Mouse (Mus musculus) cerebellum, postnatal 36 days (tissue): ENCODE data around the gene Zp3r.
A peak's percentile ranks its signal among the peaks of the same experiment; 100 is the strongest.
"Not testable (repeated sequence)": the region's sequence is repeated elsewhere in the genome, so short reads cannot be mapped to it uniquely, and the experiment has no call there.

Experiments used
- DNase-seq, 2 experiments: peaks; one replicate each; pipeline ENCODE4 v3.0.0; 2021 to 2022; ENCODE audit warnings: mixed read lengths in 2 of 2

Gene Zp3r

DNA sequence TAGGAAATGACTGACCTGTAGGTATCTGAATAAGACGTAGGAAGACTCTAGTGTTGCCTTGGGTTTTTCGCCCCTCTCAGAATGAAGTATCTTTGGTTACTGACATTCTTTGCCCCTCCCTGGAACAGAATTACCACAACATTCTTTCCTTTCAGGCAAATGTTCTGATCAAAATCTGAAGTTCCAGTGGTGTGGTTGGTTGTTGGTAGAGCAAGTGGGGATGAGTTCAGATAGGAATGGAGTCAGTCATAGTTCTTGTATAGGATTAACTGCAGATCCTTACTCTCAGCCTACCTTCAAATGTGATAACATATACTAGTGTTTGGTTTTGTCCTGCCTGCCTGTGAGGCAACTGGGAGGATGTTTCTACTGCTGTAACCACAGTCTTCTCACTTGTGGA, at the start of gene Zp3r:
Gene Zp3r, minus strand, starts transcription at position 101 of the 400 bp plus-strand sequence.
- DNase-seq, result no peak

DNA sequence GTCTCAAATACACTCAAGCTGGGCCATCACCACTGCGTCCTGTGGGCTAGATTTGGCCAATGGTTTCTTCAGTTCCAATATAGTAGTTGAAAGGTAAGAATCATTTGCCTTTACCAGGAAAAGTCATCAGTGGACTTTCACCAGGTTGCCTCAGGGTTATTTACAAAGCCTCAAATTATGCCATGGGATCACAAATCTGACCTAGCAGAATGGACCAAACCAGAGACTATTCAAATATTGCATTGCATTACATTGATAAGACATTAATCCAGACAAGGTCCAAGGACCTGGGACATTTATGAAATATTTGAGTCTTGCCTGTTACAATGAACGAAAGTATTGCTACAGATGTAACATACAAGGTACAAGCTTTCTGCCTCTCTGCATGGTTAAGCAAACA, 49.1 kb upstream of the Zp3r start:
- no peak for DNase-seq

DNA sequence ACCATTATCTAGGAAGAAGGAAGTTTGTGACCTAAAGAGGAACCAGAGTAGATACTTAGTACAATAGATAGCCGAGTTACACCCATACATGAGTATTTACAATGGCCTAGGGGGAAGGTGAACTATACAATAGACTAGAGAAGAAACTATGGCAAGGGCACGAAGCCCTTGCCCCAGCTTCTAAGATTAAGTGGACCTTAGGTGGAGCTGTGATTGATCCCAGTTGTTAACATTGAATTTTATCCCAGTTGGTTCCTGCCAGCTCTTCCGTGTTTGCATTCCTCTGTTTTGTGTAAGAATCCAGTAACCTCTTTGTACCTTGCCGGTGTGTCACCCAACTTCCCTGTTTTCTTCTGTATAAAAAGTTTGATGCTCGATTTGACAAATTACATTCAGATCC, 34.2 kb upstream of the Zp3r start:
- DNase-seq, result not testable (repeated sequence)

DNA sequence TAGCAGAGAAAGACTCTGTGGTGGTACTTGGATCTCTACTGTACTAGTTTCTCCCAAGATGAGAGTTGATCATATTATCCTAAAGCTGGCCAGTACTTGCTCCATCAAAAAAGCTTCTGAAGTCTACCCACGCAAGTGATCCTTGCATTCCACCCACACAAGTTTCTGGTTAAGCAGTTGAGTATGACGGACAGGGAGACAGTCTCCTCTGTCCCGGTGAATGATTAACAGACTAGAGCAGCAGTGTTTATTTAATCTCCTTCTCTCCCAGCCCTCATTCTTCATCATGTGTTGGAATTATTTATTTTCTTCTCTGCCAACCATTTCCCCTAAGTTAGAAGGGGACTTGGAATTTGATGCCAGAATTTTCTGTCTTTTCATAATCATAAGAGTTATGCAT, 32.0 kb upstream of the Zp3r start, which contains the start of gene C4bp:
Gene C4bp, minus strand, starts transcription at position 179 of the 400 bp plus-strand sequence.
- no peak for DNase-seq

DNA sequence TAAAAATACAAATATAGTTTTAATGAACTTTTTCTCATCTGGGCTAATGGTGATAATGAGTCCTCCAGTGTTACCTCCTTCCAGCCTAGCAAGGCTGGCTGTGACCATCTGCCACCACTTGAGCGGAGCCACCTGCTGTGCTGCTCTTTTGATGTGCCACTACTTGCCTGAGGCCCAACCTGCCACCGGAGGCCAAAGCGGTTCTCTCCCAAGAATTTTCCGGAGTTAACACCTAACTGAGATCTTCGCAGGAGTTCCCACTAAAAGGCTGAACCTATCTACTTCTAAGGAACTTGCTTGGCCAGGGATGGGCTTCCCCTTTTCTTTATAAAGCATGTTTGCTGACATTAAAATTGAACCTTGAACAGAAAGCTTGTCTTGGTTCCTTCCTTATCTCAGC, 30.2 kb upstream of the Zp3r start:
- DNase-seq, result peak; percentile 7 to 24

DNA sequence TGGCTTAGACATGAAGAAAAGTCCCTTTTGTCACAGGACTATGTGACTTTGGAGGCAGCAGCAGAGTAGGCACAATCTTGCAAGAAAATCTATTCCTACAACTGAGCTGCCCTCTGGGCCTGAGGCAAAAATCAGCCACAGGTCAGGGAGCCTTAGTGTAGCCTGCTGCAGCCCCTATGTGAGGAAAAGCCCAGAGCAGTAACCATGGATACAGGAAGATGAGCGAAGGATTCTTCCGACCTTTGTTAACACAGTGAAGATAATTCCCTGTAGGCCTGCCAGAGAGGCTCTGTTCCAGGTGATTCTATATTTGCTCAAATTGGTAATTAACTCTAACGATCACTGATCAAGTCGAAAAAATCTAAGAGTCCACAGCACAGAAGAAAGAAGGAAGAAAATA, 14.7 kb upstream of the Zp3r start:
- no peak for DNase-seq

DNA sequence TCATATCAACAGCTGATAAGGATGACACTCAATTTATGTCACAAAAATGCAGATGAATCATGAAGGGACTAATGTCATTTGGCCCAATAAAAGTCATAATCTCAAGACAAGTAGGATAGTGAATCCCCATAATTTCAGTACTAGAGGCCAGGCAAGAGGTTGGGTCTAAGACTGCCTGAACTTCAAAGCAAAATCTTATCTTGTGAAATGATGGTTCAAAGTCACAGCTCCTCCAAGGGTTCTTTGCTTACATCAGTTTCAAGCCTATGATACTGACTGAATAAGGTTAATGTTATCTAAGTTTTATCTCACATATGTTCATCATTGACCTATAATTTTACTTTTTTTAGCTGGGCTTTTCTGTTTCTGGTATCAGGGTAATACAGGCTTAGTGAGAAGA, 11.5 kb upstream of the Zp3r start:
- DNase-seq, result no peak

DNA sequence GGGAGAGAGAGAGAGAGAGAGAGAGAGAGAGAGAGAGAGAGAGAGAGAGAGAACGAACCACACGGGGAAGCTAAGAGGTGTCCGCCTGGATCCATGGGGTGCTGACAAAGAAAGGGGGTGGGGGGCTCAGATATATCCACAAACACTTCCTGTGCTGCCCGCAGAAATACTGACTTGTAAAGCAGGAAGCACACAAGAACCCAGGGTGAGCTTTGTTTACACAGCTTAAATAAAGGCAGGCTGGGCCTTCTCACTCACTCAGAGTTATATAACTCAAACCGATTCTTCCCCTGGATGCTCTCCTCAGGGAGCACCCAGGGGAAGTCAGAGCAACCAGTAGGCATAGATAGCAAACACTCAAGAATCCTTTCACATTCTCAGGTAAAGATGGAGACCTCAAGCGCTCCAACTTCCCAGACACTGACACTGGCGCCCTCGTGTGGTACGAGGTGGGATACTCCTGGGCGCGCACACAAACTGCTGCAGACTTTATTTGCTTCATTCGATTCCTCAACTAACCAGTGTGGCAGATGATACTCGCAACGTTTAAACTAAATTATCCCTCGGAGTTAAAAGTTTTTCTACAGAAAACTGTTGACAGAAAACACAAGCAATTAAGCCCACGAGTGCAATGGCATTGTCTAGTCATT, 4.5 kb upstream of the Zp3r start:
- peak; percentile 20 to 31 for DNase-seq

DNA sequence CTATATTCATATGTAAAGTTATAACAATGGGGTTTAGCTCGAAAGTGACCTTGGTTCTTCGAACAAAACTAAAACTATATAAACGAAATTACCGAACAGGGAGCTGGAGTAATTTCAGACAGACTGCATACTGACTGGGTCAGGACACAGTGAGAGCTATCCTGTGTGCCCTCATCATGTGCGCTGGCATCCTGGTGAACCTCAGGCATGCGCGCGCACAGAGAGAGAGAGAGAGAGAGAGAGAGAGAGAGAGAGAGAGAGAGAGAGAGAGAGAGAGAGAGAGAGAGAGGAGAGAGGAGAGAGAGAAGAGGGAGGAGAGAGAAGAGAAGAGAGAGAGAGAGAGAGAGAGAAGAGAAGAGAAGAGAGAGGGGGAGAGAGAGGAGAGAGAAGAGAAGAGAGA, 3.9 kb upstream of the Zp3r start:
- DNase-seq, result no peak

DNA sequence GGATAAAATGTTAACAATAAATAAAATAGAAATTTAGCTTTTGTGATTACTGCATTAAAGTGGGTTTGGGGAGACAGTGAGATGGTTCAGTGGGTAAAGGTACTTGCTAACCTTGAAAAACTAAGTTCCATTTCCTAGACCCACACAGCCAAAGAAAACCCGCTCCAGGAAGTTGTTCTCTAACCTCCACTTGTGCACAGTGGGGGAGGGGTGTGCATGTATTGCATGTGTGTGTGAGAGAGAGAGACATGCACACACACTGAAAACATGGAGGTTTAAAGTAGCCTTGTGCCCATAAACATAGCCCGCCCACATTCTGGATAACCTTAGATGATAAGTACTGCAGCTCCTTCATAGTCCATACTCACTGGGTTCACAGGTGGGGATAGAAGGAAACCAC, 33.1 kb downstream of the Zp3r start:
- DNase-seq, result no peak

DNA sequence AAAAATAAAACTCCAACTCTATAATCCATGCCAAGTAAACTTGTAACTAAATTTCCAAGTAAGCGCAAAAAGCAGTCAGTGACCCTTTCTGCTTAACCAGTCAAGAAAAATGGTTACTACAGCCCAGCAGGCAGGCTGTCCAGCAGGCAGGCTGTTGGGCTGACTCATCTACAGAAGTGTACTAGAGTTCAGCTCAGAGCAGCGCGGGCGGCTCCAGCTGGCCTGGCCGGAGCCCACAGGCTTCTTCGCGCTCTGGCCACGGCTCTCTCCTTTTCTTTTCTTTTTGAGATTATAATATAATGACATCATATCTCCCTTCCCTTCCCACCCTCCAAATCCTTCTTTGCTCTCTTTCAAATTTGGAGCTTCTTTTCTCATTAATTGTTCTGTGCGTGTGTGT, 40.8 kb downstream of the Zp3r start:
- no peak for DNase-seq

DNA sequence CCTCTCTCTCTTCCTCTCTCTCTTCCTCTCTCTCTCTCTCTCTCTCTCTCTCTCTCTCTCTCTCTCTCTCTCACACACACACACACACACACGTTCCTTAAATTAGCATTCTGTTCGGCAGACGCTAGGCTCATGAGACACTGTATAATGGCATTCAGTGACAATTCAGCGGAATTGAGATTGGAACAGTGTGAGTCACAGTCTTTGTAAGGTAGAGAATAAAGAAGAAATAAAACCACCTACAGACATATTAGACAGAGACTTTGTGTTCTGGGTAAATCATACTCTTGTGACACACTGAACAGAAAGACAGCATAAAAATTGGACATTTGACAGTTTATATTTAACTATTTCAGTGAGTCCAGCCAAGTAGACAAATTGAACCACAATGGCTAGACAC, 53.0 kb downstream of the Zp3r start:
- no peak for DNase-seq

DNA sequence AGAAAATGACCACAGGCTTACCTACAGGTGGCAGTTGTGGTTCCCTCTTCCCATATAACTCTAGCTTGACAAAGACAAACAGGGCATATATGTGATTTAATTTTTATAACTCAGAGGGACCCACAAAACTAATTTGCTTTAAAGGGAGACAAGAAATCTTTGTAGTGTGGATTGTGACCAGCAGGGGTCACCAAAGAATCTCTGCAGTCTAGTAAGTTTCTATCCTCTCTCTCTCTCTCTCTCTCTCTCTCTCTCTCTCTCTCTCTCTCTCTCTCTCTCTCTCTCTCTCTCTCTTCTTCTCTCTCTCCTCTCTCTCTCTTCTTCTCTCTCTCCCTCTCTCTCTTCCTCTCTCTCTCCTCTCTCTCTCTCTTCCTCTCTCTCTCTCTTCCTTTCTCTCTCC, 53.5 kb downstream of the Zp3r start:
- DNase-seq, result peak; percentile 5 to 15

DNA sequence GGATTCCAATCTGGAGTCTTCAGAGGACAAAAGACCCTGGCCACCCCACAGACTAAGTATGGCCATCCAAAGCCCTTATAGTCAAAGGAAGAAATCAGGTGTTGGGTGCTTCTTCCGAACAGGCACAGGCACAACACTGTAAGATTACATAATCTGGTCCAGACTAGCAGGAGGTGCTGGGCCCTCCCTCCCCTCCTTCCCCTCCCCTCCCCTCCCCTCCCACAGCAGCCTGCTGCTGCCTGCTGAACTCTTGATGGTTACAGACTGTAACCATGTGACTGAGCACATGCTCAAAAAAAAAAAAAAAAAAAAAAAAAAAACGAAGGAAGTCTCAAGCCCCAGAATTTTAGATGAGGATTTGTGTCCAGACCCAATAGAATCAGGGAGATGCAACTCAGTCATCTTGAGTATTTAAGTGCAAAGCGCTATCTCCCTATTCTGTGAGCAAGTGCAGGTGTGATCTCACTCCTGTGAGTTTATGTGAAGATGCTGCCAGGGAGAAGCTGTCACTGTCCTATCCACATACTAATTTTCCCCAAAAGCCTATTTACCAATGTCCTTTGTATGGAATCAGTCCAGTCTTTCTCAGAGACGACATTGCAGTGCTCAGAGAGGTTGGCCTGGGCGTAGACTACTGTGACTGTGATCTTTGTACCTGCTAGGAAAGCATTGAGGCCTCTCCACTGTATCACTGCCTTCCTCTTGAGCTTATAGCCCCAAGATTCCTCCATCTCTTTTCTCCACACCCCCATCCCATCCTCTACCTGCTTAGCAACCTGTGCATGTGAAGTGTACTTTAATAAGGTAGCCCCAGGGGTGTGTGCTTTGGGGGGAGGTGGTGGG, 77.8 kb downstream of the Zp3r start:
- DNase-seq, result no peak

DNA sequence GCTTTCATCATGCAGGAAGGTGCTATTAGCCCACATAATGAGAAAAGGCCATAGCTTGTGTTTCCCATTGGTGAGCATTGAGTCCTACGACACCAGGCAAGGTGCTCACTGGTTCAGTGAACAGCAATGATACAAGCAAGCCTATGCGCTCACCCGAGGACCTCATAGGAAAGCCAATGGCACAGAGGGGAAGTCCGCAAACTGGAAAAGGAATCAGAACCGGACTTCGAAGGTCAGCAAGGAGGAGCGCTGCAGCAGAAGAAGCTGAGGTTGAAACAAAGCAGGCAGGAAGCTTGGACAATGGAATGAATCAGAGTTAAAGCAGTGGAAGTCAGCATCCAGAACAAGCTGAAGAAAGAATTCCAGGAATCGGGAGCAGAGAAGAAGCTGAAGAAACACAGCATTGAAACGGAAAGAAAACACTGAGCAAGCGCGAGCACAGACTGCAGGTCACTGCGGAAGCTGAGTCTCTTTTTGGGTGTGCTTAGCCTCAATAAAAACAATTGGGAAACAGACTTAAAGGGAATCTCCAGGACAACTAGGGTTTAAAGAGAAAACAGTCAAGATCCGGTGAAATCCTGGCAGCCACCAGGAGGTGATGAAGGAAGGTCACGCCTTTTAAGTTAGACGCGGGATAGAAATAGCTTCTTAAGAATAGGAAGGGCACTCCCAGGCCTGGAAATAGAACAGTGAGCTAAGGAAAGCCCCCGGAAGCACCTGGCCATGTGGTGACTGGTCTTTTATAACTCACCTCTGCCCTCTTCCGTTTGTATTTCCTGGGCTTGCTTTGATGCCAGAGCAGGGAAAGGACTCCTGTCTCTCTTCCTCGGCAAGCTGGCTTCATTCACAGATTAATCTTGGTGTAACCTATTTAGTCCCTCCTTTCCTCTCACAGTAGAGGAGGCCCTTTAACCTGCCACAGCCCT, 78.9 kb downstream of the Zp3r start:
- DNase-seq, result no peak

DNA sequence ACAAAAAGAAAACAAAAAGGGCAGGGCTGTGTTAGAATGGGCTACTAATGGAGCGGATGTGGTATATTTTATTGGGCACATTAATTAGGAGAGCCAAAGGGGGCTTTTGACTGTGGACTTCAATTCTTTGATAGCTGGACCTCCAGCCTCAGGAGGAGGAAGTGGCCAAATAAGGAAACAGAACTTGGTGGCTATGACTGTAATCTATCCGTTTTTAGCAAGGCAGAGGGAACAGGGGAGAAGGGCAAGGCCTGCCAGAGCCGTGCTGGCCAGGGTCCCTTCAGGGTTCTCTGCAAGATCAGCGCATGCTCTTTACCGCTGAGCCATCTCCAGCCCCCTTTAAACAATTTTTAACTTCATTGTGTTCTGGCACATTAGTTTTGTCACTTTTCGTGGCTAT, 79.7 kb downstream of the Zp3r start:
- DNase-seq, result no peak

DNA sequence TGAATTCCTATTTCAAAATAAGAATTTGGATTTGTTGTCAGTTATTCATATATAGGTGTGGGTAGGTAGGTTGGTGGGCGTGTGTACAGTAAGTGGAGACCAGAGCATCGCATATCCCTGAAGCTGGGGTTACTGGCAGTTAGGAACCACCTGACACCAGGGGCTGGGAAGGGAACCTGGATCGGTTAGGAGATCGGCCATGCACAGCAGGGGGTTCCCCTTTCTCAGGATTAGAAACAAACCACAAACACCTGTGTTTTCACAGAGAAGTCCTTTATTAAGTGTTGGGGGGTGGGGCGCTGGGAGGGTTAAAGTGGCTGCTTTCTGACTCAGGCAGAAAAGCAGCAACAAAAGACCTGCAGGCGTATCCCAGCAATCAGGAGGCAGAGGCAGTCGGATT, 80.3 kb downstream of the Zp3r start:
- DNase-seq, result no peak

DNA sequence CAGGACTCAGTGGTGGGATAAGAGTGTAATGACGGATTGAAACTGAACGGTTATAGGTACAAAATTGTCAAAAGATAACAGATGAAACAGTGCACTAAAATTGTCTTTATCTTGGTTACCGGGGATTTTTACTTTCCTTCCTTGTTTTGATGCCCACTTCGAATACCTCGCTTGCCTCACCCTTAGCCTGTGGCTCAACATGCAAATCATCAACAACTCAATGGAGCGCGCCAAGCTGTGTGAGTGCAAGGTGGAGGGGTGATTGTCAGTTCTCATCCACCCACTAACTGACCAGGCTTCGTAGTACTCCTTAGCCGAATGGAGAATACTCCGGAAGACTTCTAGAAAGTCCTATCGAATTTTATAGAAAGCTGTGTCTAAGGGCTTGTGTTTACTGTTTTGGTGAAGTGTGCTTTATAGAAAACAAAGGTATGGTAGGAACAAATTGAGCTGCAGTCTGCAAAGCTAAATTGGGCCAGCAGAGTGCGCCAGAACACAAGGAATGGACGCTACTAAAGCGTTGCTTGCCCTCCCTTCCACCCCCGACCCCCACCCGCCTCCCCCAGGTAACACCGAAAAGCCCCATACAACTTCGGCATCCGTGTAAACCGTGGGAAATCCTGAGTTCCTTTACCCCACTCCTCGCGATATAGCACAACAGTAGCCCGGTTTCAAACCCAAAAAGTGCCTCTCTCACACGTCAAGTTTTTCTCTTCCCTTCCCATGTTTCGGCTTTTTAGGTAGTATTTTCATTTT, 81.6 kb downstream of the Zp3r start:
- DNase-seq, result peak; percentile 22 to 34
